Mouse (Mus musculus) urinary bladder, postnatal 14 days (tissue): ENCODE results near the gene Zdhhc7.

Experiments
- DNase-seq: peaks from one replicate; pipeline ENCODE4 v3.0.0; 2021; ENCODE audit warnings: low spot score

The Zdhhc7 gene

DNA sequence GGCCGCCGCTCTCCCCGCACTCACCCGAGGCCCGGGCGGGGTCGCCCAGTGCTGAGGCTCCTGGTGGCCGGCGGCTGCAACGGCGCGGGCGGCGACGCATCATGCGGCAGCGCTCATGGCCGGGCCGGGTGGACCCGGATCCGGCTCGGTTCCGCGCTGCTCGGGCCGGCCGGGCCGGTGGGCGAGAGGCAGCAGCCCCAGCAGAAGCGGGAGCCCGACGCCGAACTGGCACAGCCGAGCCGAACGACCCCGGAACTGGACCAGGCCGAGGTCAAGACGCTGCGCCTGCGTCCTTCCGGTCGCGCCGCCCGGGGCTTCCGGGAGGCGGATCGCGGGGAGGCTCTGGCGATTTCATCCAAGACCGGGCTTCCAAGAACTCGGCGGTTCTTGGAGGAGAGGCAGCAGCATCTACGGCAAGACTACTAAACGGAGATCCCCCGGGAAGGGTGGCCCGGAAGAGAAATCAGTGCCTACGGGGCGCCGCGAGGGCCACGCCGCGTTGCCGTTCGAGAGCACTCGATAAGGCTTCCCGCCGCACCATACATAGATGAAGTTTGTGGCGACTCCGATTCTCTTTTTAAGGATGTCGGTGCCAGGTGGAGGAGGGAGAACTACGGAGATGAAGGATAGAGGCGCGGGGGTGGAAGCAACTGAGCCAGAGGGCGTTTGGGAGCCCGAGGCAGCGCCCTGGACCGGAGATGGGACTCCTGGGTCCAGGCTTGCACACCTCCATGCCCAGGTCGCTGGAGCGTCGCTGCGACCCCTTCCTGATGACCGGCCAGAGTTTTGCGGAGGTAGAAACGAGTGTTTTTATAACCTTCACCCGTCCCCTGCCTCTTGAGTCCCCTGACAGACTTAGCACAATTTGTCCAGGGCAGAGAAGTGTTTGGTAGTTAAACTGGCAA lies at the start of gene Zdhhc7:
Gene Zdhhc7, minus strand, starts transcription at position 415 of the 905 bp plus-strand sequence.
- peak; percentile 72 for DNase-seq

DNA sequence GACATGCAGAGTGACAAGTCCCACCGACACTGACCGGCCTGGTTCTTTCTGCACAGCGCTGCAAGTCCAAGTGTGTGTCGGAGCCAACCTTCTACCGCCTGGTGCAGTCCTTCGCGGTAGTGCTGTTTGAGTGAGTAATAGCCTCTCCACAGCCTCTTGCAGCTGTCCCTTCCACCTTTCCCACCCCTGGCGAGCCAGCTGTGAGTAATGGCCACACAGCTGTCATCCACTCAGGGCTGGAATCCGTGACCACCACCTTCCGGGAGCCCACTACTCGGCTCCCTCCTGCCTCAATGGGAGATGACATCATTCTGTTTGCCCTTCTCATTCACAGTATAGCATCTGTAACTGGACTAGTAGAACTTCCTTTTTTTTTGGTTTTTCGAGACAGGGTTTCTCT lies 48.7 kb upstream of the Zdhhc7 start:
- no peak for DNase-seq

DNA sequence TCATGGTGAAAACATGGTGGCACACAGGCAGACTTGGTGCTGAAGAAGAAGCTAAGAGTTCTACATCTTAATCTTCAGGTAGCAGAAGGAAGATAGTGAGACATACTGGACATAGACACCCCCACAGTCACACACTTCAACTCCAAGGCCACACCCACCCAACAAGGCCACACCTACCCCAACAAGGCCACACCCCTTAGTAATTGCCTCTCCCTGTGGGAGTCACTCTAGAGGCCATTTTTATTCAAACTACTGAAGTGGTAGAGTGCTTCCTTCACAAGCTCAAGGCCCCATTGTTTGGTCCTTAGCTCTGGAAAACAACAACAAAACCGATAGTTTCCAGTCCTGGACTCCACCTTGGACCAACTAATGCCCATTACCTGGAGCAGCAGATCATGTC lies 44.8 kb upstream of the Zdhhc7 start:
- DNase-seq = no peak

DNA sequence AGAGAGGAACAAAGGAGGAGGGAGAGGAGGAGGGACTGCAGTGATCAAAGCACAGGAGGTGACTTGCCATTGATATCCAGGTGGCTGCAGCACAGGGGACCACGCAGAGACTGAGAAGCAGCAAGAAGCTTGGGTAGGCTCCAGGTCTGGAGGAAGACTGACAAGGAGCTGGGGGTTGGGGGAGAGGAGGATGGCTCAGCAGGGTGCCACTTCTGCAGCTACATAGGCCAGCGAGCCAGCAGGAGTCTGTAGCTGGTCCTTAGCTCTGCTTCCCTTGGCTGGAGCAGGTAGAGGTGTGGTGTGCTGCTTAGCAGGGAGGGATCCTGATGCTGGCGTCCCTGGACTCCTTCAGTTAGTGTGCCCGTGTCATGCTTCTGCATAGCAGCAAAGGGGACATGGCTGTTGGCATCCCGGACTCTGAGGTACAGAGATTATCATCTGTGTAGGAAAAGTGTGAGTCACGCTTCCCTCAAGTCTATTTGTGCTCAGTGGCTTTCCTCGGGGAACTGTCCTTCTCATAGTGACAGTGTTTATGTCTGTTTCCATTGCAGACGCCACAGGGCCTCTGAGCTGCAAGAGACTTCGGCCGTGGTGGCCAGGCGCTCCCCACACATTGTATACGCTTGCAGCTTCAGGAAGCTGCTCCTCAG lies 43.5 kb upstream of the Zdhhc7 start:
- DNase-seq = no peak

DNA sequence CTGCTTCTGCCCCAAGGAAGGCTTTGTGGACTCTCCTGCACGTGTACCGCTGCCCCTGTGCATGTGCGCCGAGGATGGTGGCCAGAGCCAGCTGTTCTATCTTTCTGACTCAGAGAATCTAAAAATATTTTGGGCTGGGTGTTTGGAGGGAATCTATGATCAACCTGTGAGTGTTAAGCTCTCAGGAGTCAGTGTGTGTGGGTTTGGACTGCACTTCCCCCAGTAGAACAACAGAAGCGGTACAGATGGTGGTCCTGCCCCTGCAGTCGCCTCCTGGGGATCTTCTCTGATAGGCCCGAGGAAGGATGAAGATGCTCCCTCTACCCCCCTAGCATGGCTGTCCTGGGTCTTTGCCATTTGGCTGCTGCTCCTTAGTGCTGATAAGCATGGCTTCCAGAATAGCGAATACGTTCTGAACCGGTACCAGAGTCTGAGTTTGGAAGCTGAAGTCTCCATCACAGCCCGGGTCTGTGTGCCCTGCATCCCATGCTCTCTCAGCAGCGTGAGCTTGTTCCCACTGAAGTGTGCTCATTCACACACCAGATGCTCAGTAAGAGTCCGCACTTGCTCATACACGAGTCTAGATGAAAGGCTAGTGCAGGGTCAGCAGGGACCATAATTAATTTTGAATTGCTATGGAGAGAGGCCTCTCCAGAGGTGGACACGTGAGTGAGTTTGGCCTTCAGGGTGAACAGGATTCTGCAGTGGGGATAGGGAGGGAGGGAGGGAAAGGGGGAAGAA lies 42.8 kb upstream of the Zdhhc7 start:
- no peak for DNase-seq

DNA sequence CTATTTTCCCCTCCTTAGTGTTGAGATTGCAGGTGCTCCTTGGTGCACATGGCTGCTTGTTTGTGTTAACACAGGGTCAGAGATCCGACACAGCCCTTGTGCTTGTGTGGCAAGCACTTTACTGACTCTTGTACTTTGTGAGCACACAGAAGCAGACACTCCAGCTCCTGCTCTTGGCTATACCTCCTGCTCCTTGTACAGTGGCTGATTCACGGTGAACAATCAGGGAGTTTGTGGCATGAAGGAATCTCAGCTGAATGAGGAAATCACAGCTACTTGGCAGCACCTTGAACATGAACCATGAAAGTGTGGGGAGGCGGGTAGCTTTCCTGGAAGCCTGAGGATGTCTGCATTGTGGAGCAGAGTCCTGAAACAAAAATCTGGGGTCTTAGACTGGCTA lies 39.5 kb upstream of the Zdhhc7 start:
- DNase-seq = no peak

DNA sequence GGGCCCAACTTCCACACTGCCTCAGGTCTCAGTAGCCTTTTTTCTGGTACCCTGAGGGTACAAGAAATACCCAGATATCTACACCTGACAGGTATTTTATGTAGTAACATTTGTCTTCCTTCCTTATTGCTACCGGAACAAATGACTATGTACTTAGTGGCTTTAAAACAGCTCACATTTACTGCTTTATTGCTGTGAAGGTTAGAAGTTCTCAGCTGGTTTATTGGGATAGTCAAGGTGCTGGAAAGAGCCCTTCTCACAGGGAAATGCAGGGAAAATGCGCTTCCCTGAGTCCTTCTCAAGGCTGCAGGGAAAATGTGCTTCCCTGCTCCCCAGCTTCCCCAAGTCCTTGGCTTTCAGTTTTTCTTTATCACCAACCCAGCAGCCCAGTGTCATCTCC lies 37.7 kb upstream of the Zdhhc7 start:
- no peak for DNase-seq

DNA sequence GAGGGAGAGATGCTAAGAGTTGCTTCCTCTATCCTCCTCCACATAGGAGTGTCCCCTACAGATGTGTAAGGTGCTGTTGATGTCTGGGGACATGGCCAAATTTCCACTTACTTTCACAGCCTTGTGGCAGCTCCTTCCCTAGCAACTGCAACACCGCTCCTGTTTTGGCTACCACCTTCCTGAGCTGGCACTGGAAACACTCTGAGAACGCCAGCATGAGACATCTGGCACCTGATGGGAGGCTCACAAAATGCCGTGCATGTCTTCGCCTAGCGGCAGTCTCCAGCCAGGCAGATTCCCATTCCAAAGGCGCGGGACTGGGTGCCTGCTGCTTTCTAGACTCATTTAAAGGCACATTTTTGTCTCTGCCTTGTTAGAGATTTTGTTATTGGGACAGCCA lies 35.3 kb upstream of the Zdhhc7 start:
- no peak for DNase-seq

DNA sequence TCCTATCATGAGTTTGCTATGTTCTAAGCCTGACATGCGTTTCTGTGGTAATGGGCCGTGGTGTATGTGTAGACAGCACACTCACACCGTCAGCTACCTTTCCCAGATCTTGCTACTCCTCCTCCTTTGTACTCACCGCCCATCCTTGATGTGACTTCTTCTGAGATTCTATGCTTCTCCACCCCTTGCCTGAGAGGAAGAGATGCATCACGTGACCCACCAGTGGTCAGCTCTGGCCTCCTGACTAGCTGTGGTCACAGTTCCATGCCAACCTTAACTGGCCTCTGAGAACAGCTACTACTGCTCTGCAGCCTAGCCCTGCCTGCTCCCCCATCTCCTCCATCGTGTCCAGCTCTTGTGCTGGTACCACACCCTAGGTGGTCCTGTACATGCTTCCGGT lies 34.4 kb upstream of the Zdhhc7 start:
- no peak for DNase-seq

DNA sequence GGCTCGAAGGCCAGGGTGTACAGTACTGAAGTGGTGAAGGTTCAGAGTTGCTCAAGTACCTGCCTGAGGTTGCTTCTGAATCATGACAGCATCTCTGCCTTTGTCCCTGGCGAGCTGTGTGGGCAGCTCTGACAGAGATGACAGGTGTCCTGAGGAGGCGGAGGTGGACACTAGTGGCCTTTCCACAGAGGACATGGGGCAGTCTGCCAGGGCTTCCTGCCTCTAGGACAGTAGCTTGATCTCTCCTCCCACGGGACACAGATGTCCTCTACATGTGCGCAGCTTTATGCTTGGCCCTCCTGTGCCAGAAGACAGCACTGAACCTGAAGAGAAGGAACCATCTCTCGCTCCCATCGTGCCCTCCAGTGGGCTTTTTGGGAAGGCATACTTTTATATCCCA lies 31.9 kb upstream of the Zdhhc7 start:
- no peak for DNase-seq

DNA sequence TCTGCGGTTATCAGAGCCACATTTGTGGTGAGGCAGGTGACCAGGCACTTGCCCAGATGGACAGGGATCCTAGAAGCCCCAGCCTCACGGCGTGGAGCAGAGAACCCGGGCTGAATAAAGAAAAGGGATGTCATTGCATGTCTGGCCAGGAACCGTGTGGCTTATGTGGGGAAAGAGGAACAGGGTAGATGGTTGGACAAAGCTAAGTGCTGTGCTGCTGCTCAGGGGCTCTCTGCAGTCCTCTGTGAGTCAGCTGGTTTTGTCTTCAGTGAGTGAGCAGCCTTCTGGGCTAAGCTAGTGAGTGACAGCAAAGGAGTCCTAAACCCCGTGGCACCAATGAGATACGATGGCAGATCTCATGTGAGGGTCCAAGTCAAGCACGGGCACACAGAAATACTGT lies 29.9 kb upstream of the Zdhhc7 start:
- DNase-seq = no peak

DNA sequence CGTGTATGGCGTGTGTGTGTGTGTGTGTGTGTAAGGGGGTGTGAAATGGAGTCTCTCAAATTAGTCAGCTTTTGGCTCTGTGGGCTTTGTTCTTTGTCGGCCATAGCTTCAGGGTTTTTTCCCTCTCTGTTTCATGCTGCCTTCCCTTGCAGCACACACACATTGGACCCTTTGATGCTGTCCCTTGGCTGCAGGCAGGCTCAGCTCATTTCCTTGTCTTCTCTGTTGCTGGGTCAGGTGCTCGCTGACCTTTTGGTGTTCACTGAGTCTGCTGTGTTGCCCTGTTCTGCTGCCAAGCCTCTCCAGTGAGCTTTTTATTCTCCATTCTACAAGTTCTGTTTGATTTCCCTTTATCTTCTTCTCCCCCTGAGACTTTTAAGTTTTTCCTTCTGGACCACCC lies 28.3 kb upstream of the Zdhhc7 start:
- DNase-seq = no peak

DNA sequence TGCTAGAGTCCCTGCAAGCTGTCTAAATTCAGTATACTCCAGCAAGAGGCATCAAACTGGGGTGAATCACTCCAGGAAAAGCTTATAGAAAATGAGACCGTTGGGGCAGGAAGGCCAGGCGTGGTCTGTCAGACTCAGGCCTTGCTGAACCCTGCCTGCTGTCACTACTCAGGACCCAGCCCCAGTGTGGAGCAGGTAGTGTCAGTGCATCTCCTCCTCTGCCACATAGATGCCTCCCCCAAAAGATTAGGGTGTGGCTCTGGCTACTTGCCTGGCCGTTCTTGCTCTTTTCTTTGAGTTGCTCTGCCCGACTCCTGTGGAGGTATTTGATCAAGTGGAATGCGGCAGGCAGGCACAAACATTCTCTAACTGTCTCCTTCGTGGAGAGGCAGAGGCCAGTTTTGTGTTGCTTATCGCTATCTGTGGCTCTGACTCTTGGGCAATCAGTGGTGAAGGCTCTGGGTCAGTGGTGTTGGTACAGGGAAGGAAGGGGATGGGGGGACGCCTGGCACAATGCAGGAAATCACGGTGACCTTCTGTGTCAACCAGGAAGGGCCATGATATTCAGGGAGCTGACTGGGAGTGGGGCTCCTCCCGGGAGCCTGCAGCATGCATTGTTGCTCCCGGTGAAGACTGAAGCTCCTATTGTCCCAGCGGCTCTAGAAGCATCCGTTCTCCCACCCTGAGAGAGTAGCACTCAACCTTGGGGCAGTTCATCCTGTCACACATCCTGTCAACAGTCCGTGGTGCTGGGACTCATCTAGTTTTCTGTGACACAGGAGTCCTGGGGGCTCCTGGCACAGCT lies 25.3 kb upstream of the Zdhhc7 start:
- peak; percentile 30 for DNase-seq

DNA sequence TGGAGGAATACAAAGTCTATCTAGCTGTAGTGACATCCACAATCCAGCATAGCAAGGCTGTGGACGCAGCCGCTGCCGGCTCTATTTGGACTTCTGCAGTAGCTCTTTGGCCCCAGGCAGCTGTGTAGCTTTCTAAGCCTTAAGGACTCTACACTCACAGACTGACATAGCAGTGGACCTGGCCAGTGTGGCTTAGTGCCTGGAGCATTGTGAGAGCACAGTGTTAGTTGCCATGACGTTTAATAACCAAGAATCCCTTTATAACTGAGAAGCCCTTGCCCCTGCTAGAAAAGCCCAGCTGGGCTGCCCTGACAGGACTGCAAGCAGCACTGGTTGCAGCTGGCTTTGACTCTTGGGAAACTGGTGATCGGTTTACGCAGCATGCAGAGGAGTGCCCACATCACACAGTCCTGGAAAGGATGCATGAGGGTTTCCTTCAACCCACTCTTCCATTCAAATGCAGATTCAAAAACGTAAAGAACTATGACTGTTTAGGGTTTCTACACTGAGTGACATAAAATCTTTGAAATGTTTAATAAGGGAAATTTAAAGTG lies 23.6 kb upstream of the Zdhhc7 start:
- DNase-seq = no peak

DNA sequence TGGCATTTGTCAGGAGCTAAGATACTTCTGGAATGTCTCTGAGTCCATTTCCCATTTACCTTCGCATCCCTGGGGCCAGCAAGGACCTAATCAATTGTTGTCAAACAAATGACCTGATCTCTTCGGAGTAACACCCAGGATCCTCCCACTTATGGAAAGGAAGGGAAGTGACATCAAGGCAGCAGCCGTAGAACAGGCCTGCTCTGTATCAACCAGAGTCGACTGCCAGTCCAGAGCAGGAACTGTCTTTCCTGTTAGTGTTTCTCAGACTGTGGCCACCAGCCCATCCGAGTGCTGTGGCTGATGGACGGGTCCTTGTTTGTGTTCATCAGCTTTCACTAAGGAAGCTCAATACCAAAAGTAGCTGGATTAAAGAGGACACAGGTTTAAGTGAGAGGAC lies 23.0 kb upstream of the Zdhhc7 start:
- no peak for DNase-seq

DNA sequence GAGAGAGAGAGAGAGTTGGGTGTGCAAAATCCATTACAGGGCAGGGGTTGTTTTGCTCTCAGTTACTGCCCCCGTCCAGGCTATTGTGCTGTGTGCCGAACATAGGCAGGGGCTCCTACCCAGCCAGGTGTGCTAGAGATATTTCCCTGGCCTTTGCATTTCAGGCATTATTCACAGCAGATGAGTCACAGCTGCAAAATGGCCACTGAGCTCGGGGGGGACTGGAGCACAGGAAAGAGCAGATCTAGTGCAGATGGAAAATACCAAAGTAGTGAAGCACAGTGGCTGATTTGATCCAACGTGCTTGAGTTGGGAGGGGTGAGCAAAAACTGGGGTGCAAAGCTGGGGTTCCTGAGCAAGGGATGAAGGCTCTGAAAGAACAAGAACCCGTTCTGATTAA lies 19.7 kb upstream of the Zdhhc7 start:
- no peak for DNase-seq

DNA sequence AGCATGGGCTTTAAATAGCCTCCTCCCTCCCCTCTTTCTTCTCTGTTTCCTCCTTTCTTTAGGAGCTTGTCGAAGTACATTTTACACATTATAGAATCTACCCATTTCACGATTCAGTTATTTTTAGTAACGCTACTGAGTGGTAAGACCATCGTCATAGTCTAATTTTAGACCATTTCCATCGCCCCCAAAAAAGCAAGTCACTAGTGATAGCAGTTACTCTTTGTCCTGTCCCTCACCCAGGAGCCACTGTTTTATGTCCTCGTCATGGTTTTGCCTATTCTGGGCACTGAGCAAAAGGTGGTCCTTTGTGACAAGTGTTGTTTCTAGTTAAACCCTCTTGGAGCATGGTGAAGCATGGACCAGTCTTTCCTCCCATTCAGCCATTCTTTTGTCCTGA lies 18.6 kb upstream of the Zdhhc7 start:
- no peak for DNase-seq

DNA sequence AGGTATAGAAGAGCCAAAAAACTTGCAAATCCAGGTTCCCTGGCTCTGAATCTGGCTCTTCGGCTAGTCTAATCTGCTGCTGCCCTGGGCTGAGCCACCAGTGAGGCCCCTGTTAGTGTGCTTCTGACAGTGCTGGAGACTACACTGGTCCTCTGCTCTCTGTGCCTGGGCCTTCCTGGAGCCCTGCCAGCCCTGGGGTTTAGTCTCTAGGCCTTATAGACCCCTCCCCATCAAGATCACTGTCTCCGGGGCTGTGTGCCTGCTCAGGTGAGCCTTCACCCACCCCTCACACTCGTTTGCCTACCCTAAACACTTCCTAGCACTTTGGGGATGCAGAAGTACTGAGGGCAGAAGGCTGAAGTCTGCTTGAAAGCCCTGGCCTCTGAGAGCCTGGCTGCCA lies 18.1 kb upstream of the Zdhhc7 start:
- no peak for DNase-seq

DNA sequence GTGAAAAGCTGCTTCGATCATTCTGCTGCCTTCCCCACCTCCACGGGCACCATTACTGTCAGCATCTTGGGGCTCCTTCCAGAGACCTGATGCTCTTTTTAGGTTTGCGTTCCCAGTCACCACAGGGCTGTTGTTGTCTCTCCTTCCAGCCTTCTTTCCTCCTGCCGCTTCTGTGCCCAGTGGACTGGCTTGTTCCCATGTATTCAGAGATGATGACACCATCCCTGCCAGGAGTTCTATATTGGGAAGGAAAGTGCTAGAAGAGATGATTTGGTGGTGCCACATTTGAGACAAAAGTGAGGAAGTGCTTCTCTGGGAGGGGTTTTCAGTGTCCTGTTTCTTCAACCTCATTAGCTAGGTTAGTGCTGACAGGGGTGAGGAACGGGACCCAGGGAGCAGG lies 17.6 kb upstream of the Zdhhc7 start:
- DNase-seq = no peak

DNA sequence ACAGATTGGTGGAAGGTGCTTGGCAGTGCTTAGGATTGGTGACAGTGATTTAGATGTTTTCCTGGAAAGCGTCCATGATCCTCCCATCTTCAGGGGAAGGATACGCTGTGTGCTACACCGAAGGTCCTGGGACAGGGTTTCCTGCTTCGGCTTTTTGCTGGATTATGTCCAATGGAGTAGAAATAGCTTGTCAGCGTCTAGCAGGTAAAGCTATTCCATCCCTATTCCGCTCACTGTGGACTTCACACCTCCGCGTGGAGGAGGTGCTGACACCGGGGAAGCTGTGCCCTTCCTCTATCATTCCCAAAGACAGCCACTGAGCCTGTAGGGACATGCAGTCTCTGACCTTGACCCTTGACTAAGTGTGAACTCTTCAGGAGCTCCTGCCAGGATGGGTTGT lies 16.9 kb upstream of the Zdhhc7 start:
- DNase-seq = no peak

DNA sequence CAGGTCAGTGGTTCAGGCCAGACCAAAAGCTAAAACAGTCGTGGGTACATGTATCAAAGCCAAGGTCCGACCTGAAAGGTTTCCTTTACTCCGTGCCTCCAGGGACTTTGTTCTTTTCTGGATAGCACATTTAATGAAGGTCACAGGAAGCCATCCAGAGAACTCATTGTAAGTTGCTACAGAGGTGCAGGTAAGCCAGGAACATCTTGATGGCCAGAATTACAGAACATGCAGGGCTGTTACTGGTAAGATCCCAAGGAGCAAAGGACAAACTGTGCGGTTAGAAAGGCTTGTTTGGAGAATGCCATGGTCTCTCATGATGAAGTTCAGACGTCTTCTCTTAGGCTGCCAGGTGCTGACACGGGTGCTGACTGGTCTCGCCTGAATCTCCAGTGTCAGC lies 15.3 kb upstream of the Zdhhc7 start:
- no peak for DNase-seq

DNA sequence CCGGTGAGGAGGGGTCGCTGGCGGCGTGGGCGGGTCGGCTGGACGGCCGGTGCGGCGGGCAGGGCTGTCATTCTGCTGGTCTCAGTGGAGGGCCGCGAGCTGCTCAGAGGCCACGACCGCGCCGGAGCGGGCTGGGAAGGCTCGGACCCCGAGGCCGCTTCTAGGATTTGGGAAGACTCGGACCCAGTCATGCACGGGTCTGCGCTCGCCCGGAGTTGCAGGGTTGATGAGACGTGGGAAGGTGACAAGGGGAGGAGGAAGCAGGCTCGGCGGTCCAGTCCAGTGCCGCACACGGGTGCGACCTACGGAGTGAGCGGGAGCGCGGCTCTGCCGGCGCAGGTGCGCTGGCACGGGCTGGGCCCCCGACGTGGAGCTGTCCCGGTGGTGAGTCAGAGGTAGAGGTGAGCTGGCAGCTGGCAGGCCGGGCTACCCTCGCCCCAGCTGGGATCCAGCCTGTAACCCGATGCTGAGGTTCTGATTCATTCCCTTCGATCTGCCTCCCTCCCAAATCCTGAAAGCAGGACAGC lies 13.1 kb upstream of the Zdhhc7 start:
- peak; percentile 58 for DNase-seq
